Mouse (Mus musculus) right cerebral cortex, postnatal 4 days (tissue): ENCODE measurements around the gene Zfp462.

Experiments used
- DNase-seq: peaks from one replicate; pipeline ENCODE4 v3.0.0-alpha.2; 2022

The Zfp462 gene

GRCm38 (mm10) chr4:55051345-55051744 is 106.5 kb downstream of the Zfp462 start:
- no peak for DNase-seq

GRCm38 (mm10) chr4:55052686-55053085 is 107.8 kb downstream of the Zfp462 start:
- DNase-seq, result peak; percentile 26

GRCm38 (mm10) chr4:55057666-55058455 is 113.0 kb downstream of the Zfp462 start:
- DNase-seq, result no peak

- DNase-seq, result no peak
Measured at GRCm38 (mm10) chr4:55058901-55059300, 114.1 kb downstream of the Zfp462 start.

- DNase-seq, result no peak
Measured at GRCm38 (mm10) chr4:55066341-55067170, 121.7 kb downstream of the Zfp462 start.

- DNase-seq, result no peak
Measured at GRCm38 (mm10) chr4:55071535-55071934, 126.7 kb downstream of the Zfp462 start.

GRCm38 (mm10) chr4:55077133-55077889 is 132.5 kb downstream of the Zfp462 start:
- peak; percentile 51 for DNase-seq

- DNase-seq, result no peak
Measured at GRCm38 (mm10) chr4:55077902-55078716, 133.3 kb downstream of the Zfp462 start.

GRCm38 (mm10) chr4:55079056-55079455 is 134.2 kb downstream of the Zfp462 start:
- no peak for DNase-seq

GRCm38 (mm10) chr4:55084080-55084688 is 139.3 kb downstream of the Zfp462 start:
- DNase-seq, result no peak

GRCm38 (mm10) chr4:55088153-55088552 is 143.3 kb downstream of the Zfp462 start:
- DNase-seq, result no peak

- no peak for DNase-seq
Measured at GRCm38 (mm10) chr4:55088922-55089321, 144.1 kb downstream of the Zfp462 start.

GRCm38 (mm10) chr4:55097157-55097556 is 152.3 kb downstream of the Zfp462 start:
- no peak for DNase-seq

GRCm38 (mm10) chr4:55098366-55098765 is 153.5 kb downstream of the Zfp462 start:
- DNase-seq, result no peak

GRCm38 (mm10) chr4:55100851-55101250 is 156.0 kb downstream of the Zfp462 start:
- no peak for DNase-seq

- DNase-seq, result no peak
Measured at GRCm38 (mm10) chr4:55101601-55102000, 156.8 kb downstream of the Zfp462 start.

- no peak for DNase-seq
Measured at GRCm38 (mm10) chr4:55102382-55102781, 157.5 kb downstream of the Zfp462 start.

GRCm38 (mm10) chr4:55103575-55103974 is 158.7 kb downstream of the Zfp462 start:
- DNase-seq, result no peak

- DNase-seq, result no peak
Measured at GRCm38 (mm10) chr4:55117839-55118487, 173.1 kb downstream of the Zfp462 start.

GRCm38 (mm10) chr4:55121126-55121525 is 176.3 kb downstream of the Zfp462 start:
- DNase-seq, result no peak

GRCm38 (mm10) chr4:55121952-55122351 is 177.1 kb downstream of the Zfp462 start:
- DNase-seq, result no peak
